Mouse (Mus musculus): ENCODE measurements around the gene Ifitm10. TPM values are rescaled to one million over a fixed set of nuclear protein-coding genes. Genes with fewer than 3 reads are reported as not detected.

Gene Ifitm10
- total RNA-seq, 1 experiment = 0.71 TPM

DNA sequence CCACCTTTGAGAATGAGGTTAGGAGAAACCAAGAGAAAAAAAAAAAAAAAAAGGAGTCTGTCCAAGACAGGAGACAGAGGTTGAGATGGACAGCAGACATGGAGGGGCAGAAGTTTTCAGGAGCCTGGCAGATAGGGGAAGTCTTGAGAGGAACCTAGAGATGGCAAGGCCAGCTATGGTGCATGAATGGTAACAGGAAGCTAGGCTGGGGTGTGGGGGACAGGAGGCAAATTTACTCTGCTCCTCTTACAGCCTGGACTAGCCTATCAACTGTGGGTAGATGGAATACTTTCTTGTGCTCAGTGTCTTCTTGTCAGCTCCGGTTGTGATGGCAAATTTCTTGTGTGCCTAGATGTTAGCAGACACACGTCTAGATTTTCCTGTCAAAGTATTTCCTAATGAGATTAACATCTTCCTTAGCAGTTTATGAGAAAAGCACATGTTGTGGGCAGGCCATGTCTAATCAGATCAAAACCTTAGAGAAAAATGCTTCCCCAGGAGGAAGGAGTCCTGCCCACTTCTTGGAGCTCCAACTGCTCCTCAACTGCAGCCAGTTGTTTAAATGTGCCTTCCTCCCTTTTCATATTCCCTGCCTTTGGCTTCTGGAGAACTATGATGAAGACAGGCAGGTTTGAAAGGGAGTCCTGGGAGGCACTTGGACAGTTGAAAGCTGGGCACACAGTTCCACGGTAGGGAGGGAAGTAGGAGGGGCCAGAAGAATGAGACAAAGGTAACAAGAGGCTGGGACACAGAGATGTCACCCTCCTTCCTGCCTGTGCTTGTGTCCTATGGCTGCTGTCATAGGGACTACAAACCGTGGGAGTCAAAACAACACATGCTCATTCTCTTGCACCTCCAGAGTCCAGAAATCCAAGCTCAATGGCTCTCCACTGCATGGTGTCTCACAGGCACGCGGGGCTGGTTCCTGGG lies 21.0 kb upstream of the Ifitm10 start:
- DNase-seq (ENCODE audit: low read depth, low spot score) = no peak
- in situ Hi-C loops (cut with MboI; ENCODE audit: low sequenced_read_pairs in 2 of 2, unreplicated experiment in 2 of 2) = no loop called here
- H3K27ac ChIP-seq (ENCODE audit: insufficient read depth, low read depth, low read length, poor library complexity, severe bottlenecking) = no peak overlapping the region
- no peaks in the 10 kb centered on the region for H3K36me3 ChIP-seq (ENCODE audit: control insufficient read depth, insufficient read depth, low read length, poor library complexity, severe bottlenecking)
- H3K4me1 ChIP-seq (ENCODE audit: control insufficient read depth in 2 of 2, insufficient read depth in 2 of 2, low read length in 2 of 2, poor library complexity in 1 of 2) = peaks cover 0 to 11% of the 10 kb centered on the region in 2 experiments; a peak in 3 of 4 replicates
- no peak overlapping the region for H3K9ac ChIP-seq (ENCODE audit: insufficient read depth, low read depth, low read length, poor library complexity, severe bottlenecking)
- H3K4me3 ChIP-seq (ENCODE audit: insufficient read depth in 1 of 2, low read depth in 1 of 2, low read length in 2 of 2, poor library complexity in 1 of 2, severe bottlenecking in 1 of 2) = no peak overlapping the region
- no peaks in the 10 kb centered on the region for H3K9me3 ChIP-seq (ENCODE audit: control insufficient read depth, insufficient read depth, low read depth, low read length)
- TF ChIP-seq MAFK (IDR thresholded peaks at IDR 0.05; ENCODE audit: insufficient read depth, low read depth, low read length) (no peak), ZNF384 (IDR thresholded peaks at IDR 0.05; ENCODE audit: low read depth, low read length) (no peak), CHD2 (IDR thresholded peaks at IDR 0.05; ENCODE audit: low read depth, low read length) (no peak), ZC3H11A (IDR thresholded peaks at IDR 0.05; ENCODE audit: borderline replicate concordance, low read depth, low read length) (no peak), HCFC1 (IDR thresholded peaks at IDR 0.05; ENCODE audit: borderline replicate concordance, insufficient read depth, low read length) (no peak)

DNA sequence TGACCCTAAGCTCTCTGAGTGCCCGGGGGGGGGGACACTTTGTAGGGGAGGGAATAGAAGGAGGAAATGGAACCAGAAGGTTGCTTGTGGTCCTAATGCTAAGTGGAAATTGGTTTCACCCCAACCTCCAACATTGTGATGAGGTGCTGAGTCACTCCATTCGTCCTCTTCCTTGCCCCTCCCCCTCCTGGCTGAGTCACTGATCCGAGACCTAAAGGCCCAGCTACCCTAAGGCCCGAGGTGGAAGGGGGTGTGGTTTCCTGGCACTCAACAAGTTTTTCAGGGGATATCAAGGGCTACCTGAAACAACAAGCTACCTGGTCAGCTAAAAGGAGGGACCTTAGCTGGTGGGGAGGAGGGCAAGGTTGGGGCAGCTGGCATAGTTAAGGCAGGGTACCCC lies 19.6 kb upstream of the Ifitm10 start:
- H3K4me3 ChIP-seq (ENCODE audit: insufficient read depth in 1 of 2, low read depth in 1 of 2, low read length in 2 of 2, poor library complexity in 1 of 2, severe bottlenecking in 1 of 2) = no peak overlapping the region
- no peak for TF ChIP-seq CHD2 (IDR thresholded peaks at IDR 0.05; ENCODE audit: low read depth, low read length)
- TF ChIP-seq ZC3H11A (IDR thresholded peaks at IDR 0.05; ENCODE audit: borderline replicate concordance, low read depth, low read length) = no peak
- TF ChIP-seq HCFC1 (IDR thresholded peaks at IDR 0.05; ENCODE audit: borderline replicate concordance, insufficient read depth, low read length) = no peak
- TF ChIP-seq ZNF384 (IDR thresholded peaks at IDR 0.05; ENCODE audit: low read depth, low read length) = no peak
- peak; percentile 95 for TF ChIP-seq MAFK (IDR thresholded peaks at IDR 0.05; ENCODE audit: insufficient read depth, low read depth, low read length)
- in situ Hi-C loops (cut with MboI; ENCODE audit: low sequenced_read_pairs in 2 of 2, unreplicated experiment in 2 of 2) = no loop called here
- no peak overlapping the region for H3K9ac ChIP-seq (ENCODE audit: insufficient read depth, low read depth, low read length, poor library complexity, severe bottlenecking)
- DNase-seq (ENCODE audit: low read depth, low spot score) = no peak
- H3K36me3 ChIP-seq (ENCODE audit: control insufficient read depth, insufficient read depth, low read length, poor library complexity, severe bottlenecking) = no peaks in the 10 kb centered on the region
- no peak overlapping the region for H3K27ac ChIP-seq (ENCODE audit: insufficient read depth, low read depth, low read length, poor library complexity, severe bottlenecking)
- H3K4me1 ChIP-seq (ENCODE audit: control insufficient read depth in 2 of 2, insufficient read depth in 2 of 2, low read length in 2 of 2, poor library complexity in 1 of 2) = peaks cover 0 to 11% of the 10 kb centered on the region in 2 experiments; a peak in 3 of 4 replicates
- no peaks in the 10 kb centered on the region for H3K9me3 ChIP-seq (ENCODE audit: control insufficient read depth, insufficient read depth, low read depth, low read length)

DNA sequence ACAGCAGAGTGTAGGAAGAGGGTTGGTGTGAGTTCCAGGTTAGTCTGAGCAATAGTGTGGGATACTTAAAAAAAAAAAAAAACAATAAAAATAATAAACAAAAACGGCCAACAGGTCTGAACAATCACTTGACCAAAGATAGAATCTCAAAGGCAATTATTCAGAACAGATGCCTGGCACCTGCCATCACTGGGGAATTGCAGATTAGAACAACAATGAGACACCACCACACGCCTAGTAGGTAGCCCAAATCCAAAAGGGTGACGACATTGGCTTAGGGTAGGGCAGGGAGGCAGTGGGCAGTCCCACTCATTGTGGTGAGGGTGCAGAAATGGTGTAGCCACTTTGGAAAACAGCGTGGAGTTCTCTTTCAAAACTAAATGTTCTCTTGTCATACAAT lies 18.1 kb upstream of the Ifitm10 start:
- in situ Hi-C loops (cut with MboI; ENCODE audit: low sequenced_read_pairs in 2 of 2, unreplicated experiment in 2 of 2) = no loop called here
- Histone ChIP-seq H3K36me3 (ENCODE audit: control insufficient read depth, insufficient read depth, low read length, poor library complexity, severe bottlenecking) (no peaks in the 10 kb centered on the region), H3K4me3 (ENCODE audit: insufficient read depth in 1 of 2, low read depth in 1 of 2, low read length in 2 of 2, poor library complexity in 1 of 2, severe bottlenecking in 1 of 2) (no peak overlapping the region), H3K9me3 (ENCODE audit: control insufficient read depth, insufficient read depth, low read depth, low read length) (no peaks in the 10 kb centered on the region), H3K9ac (ENCODE audit: insufficient read depth, low read depth, low read length, poor library complexity, severe bottlenecking) (no peak overlapping the region), H3K27ac (ENCODE audit: insufficient read depth, low read depth, low read length, poor library complexity, severe bottlenecking) (no peak overlapping the region), H3K4me1 (ENCODE audit: control insufficient read depth in 2 of 2, insufficient read depth in 2 of 2, low read length in 2 of 2, poor library complexity in 1 of 2) (peaks cover 0 to 14% of the 10 kb centered on the region in 2 experiments; a peak in 3 of 4 replicates)
- no peak for DNase-seq (ENCODE audit: low read depth, low spot score)
- TF ChIP-seq HCFC1 (IDR thresholded peaks at IDR 0.05; ENCODE audit: borderline replicate concordance, insufficient read depth, low read length) (no peak), ZNF384 (IDR thresholded peaks at IDR 0.05; ENCODE audit: low read depth, low read length) (no peak), CHD2 (IDR thresholded peaks at IDR 0.05; ENCODE audit: low read depth, low read length) (no peak), ZC3H11A (IDR thresholded peaks at IDR 0.05; ENCODE audit: borderline replicate concordance, low read depth, low read length) (no peak), MAFK (IDR thresholded peaks at IDR 0.05; ENCODE audit: insufficient read depth, low read depth, low read length) (no peak)

DNA sequence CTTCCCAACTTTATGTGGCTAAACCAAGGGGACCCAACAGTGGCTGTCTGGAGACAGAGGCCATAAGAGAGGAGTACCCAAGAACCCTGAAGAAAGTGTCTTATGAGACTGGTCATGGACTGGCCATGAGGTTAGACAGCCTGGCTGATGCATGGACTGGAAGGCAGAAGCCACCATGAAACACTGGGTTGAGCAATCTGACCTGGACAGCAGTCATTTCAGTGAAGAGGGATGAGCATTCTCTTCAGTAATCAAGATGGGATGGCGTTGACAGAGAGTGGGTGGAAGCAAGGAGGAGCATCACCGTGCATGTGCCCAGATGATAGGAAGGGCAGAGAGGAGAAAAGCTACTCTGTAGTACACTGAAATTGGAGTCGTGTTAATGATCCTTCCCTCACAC lies 17.6 kb upstream of the Ifitm10 start:
- H3K9me3 ChIP-seq (ENCODE audit: control insufficient read depth, insufficient read depth, low read depth, low read length) = no peaks in the 10 kb centered on the region
- no peak for DNase-seq (ENCODE audit: low read depth, low spot score)
- in situ Hi-C loops (cut with MboI; ENCODE audit: low sequenced_read_pairs in 2 of 2, unreplicated experiment in 2 of 2) = no loop called here
- peaks cover 0 to 19% of the 10 kb centered on the region in 2 experiments for H3K4me1 ChIP-seq (ENCODE audit: control insufficient read depth in 2 of 2, insufficient read depth in 2 of 2, low read length in 2 of 2, poor library complexity in 1 of 2)
- no peak overlapping the region for H3K9ac ChIP-seq (ENCODE audit: insufficient read depth, low read depth, low read length, poor library complexity, severe bottlenecking)
- H3K4me3 ChIP-seq (ENCODE audit: insufficient read depth in 1 of 2, low read depth in 1 of 2, low read length in 2 of 2, poor library complexity in 1 of 2, severe bottlenecking in 1 of 2) = no peak overlapping the region
- H3K36me3 ChIP-seq (ENCODE audit: control insufficient read depth, insufficient read depth, low read length, poor library complexity, severe bottlenecking) = peaks cover under 1% of the 10 kb centered on the region; the same call in 1 of the 2 replicates
- no peak overlapping the region for H3K27ac ChIP-seq (ENCODE audit: insufficient read depth, low read depth, low read length, poor library complexity, severe bottlenecking)
- no peak for TF ChIP-seq CHD2 (IDR thresholded peaks at IDR 0.05; ENCODE audit: low read depth, low read length)
- TF ChIP-seq MAFK (IDR thresholded peaks at IDR 0.05; ENCODE audit: insufficient read depth, low read depth, low read length) = no peak
- no peak for TF ChIP-seq HCFC1 (IDR thresholded peaks at IDR 0.05; ENCODE audit: borderline replicate concordance, insufficient read depth, low read length)
- TF ChIP-seq ZC3H11A (IDR thresholded peaks at IDR 0.05; ENCODE audit: borderline replicate concordance, low read depth, low read length) = no peak
- no peak for TF ChIP-seq ZNF384 (IDR thresholded peaks at IDR 0.05; ENCODE audit: low read depth, low read length)
